Mouse (Mus musculus): ENCODE data around the gene Kcp.

GRCm38 (mm10) chr6:29436461-29436934, 71.3 kb downstream of the Kcp start:
- TF ChIP-seq EP300 (optimal IDR thresholded peaks at IDR 0.05) (no peak), CTCF (IDR thresholded peaks at IDR 0.05; ENCODE audit: low read depth) (no peak)
